Mouse (Mus musculus) cerebellum, adult 11-12 months (tissue): ENCODE results near the gene Bsn.

Source experiments
- DNase-seq: peaks from one replicate; pipeline ENCODE4 v3.0.0; 2022

The Bsn gene

GRCm38 (mm10) chr9:108189787-108190679 is at the start of gene Bsn:
TSS of gene Bsn (minus strand) at chr9:108190384.
- peak; percentile 93 for DNase-seq

GRCm38 (mm10) chr9:108239951-108240350 is 49.8 kb upstream of the Bsn start:
- no peak for DNase-seq

- no peak for DNase-seq
These were observed 48.6 kb upstream of the Bsn start for GRCm38 (mm10) chr9:108238831-108239230.

GRCm38 (mm10) chr9:108238402-108238801 is 48.2 kb upstream of the Bsn start:
- no peak for DNase-seq

GRCm38 (mm10) chr9:108234682-108235081 is 44.5 kb upstream of the Bsn start:
- DNase-seq: no peak

GRCm38 (mm10) chr9:108232908-108233307 is 42.7 kb upstream of the Bsn start:
- DNase-seq: no peak

GRCm38 (mm10) chr9:108227911-108228649 is 37.9 kb upstream of the Bsn start:
- DNase-seq: no peak

- no peak for DNase-seq
These were observed 35.0 kb upstream of the Bsn start for GRCm38 (mm10) chr9:108225166-108225565.

GRCm38 (mm10) chr9:108223633-108224032 is 33.4 kb upstream of the Bsn start:
- no peak for DNase-seq

- no peak for DNase-seq
These were observed 31.4 kb upstream of the Bsn start for GRCm38 (mm10) chr9:108221566-108221965.

GRCm38 (mm10) chr9:108220380-108220774 is 30.2 kb upstream of the Bsn start:
- no peak for DNase-seq

- DNase-seq: no peak
These were observed 29.7 kb upstream of the Bsn start for GRCm38 (mm10) chr9:108219766-108220379.

GRCm38 (mm10) chr9:108217936-108218543 is 27.9 kb upstream of the Bsn start:
- DNase-seq: no peak

GRCm38 (mm10) chr9:108217406-108217805 is 27.2 kb upstream of the Bsn start:
- DNase-seq: no peak

- no peak for DNase-seq
These were observed 22.9 kb upstream of the Bsn start for GRCm38 (mm10) chr9:108213105-108213504.

GRCm38 (mm10) chr9:108212426-108212825 is 22.2 kb upstream of the Bsn start:
- no peak for DNase-seq

- DNase-seq: no peak
These were observed 15.4 kb upstream of the Bsn start for GRCm38 (mm10) chr9:108205571-108205901.

- no peak for DNase-seq
These were observed 14.8 kb upstream of the Bsn start for GRCm38 (mm10) chr9:108204884-108205570.

GRCm38 (mm10) chr9:108203015-108203414 is 12.8 kb upstream of the Bsn start:
- no peak for DNase-seq

GRCm38 (mm10) chr9:108202169-108202568 is 12.0 kb upstream of the Bsn start:
- DNase-seq: no peak

- DNase-seq: peak; percentile 97
These were observed 11.0 kb upstream of the Bsn start for GRCm38 (mm10) chr9:108201160-108201559.

- DNase-seq: peak; percentile 21
These were observed 8.4 kb upstream of the Bsn start for GRCm38 (mm10) chr9:108198621-108199020.
